Mouse (Mus musculus) small intestine, adult 2 months (tissue): ENCODE data around the gene Mcemp1.

Source experiments
- CTCF ChIP-seq: fragments of 200-500 bp; IDR thresholded peaks from 2 replicates; pipeline ENCODE4 v1.5.1; 2012; ENCODE audit warnings: low read depth, mild to moderate bottlenecking, control low read depth, inconsistent platforms, low read length, moderate library complexity, mixed read lengths; ENCODE audit not compliant: insufficient replicate concordance, insufficient read length; ENCODE audit errors: extremely low read depth
- POLR2A ChIP-seq: fragments of 200-500 bp; IDR thresholded peaks from 2 replicates; pipeline ENCODE4 v1.6.1; 2012; ENCODE audit warnings: low read depth, mild to moderate bottlenecking, control low read depth, inconsistent platforms, low read length, moderate library complexity

GRCm38 (mm10) chr8:3717321-3717954 is 51.9 kb downstream of the Mcemp1 start:
- TF ChIP-seq CTCF (no peak), POLR2A (no peak)
